Mouse (Mus musculus) spleen, adult 2 months (tissue): Measurements from ENCODE around the gene Anxa6. TPM values are rescaled to one million over a fixed set of nuclear protein-coding genes. Genes with fewer than 3 reads are reported as not detected.
A peak's percentile ranks its signal among the peaks of the same experiment; 100 is the strongest.

Experiments
- DNase-seq, 2 experiments: peaks; one replicate each; pipeline versions ENCODE4 v3.0.0 to v3.0.0-alpha.2; 2012 to 2021; ENCODE audit warnings: low spot score in 2 of 2, low read depth in 1 of 2
- H3K27ac ChIP-seq: fragments of 200-500 bp; 2 replicates; pipeline ENCODE4 v1.5.1; 2012; ENCODE audit warnings: low read length, inconsistent platforms; ENCODE audit not compliant: insufficient read depth
- H3K27me3 ChIP-seq: fragments of 200-500 bp; 2 replicates; pipeline ENCODE4 v1.6.1; 2012; ENCODE audit warnings: mild to moderate bottlenecking, moderate library complexity, low read length, inconsistent platforms; ENCODE audit not compliant: control insufficient read depth, insufficient read depth
- H3K36me3 ChIP-seq: fragments of 200-500 bp; 2 replicates; pipeline ENCODE4 v1.6.1; 2012; ENCODE audit warnings: mild to moderate bottlenecking, low read length, inconsistent platforms; ENCODE audit not compliant: control insufficient read depth, insufficient read depth
- H3K4me1 ChIP-seq: fragments of 200-500 bp; 2 replicates; pipeline ENCODE4 v1.6.1; 2011; ENCODE audit warnings: inconsistent platforms; ENCODE audit not compliant: control insufficient read depth, insufficient read depth, insufficient read length
- H3K4me3 ChIP-seq: fragments of 200-500 bp; 2 replicates; pipeline ENCODE4 v1.5.1; 2011; ENCODE audit warnings: mild to moderate bottlenecking, inconsistent platforms; ENCODE audit not compliant: insufficient read depth, insufficient read length; ENCODE audit errors: extremely low read depth
- CTCF ChIP-seq: fragments of 200-500 bp; IDR thresholded peaks from 2 replicates; pipeline ENCODE4 v1.5.1; 2011; ENCODE audit warnings: mild to moderate bottlenecking, inconsistent platforms; ENCODE audit not compliant: insufficient read depth, insufficient read length, insufficient replicate concordance; ENCODE audit errors: extremely low read depth
- POLR2A ChIP-seq: fragments of 200-500 bp; IDR thresholded peaks from 2 replicates; pipeline ENCODE4 v1.6.1; 2011; ENCODE audit warnings: low read depth, low read length, inconsistent platforms
- WGBS: fragments of 180-500 bp; shearing (Covaris S2); methylation state at CpG from one replicate; pipeline ENCODE4 v1.1.7; 2018; 5-methylcytosine and 5-hydroxymethylcytosine counted together
- polyA plus RNA-seq: library from polyadenylated mRNA; depleted of rRNA; stranded (reverse); fragments of >200 nt; gene quantifications from 2 replicates; pipeline ENCODE4 v1.2.3, GENCODE M21; 2012

The Anxa6 gene
- polyA plus RNA-seq, 1 experiment = 104 TPM

DNA sequence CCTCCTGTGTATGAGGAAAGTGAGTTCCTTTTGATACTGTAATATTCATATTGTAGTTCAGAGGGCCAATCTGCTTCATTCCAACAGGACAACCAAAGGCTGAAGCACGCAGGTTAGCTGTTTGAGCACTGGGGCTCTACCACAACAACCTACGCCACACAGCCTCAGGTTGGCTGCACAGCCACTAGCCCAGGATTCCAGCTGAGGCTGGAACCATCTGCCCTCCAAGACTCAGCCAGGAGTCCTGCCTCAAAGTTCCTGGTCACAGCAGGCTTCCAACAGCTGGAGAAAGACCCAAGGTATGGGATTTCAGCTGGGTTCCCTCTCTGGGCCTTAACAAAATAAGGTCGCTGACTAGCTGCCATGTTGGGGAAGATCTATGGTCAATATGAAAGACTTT, 9.7 kb downstream of the Anxa6 start:
- no peak overlapping the region for H3K4me3 ChIP-seq
- 63% methylated on average over 3 of the region's 3 CpGs for WGBS
- H3K27me3 ChIP-seq = no peaks in the 10 kb centered on the region
- H3K36me3 ChIP-seq = peaks cover 10% of the 10 kb centered on the region
- peaks cover 25% of the 10 kb centered on the region; the same call in 1 of the 2 replicates for H3K4me1 ChIP-seq
- no peak for DNase-seq
- TF ChIP-seq POLR2A = no peak
- H3K27ac ChIP-seq = peak overlapping the region; percentile 65

DNA sequence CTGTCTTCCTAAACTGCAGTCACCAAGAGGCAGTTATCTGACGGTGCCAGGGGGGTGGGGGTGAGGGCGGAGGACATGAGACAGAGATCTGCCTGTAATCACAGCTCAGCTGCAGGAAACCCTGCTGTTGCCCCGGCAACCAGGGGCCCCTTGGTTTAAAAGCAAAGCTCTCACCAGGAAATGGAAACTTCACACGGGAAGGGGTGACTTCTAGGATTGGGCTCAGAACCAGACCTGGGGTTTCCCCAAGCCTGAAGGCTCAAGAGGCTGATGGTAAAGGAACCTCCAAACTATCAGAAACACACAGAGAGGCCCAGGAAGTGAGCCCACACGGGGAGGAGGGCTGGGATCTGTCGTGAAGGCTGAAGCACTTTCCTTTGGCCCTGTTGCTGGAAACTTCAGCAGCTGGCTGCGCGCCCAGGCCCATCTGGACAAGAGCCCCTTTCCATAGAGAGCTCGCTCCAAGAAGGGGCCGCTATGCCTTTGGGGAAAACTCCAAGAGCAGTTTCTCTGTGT, 10.1 kb downstream of the Anxa6 start:
- Histone ChIP-seq H3K27me3 (no peaks in the 10 kb centered on the region), H3K4me1 (peaks cover 22% of the 10 kb centered on the region; the same call in 1 of the 2 replicates), H3K4me3 (no peak overlapping the region), H3K36me3 (peaks cover 10% of the 10 kb centered on the region), H3K27ac (peak overlapping the region; percentile 65)
- peak; percentile 85 to 94 for DNase-seq
- TF ChIP-seq CTCF (no peak), POLR2A (no peak)
- WGBS = 6% methylated on average over 10 of the region's 10 CpGs

DNA sequence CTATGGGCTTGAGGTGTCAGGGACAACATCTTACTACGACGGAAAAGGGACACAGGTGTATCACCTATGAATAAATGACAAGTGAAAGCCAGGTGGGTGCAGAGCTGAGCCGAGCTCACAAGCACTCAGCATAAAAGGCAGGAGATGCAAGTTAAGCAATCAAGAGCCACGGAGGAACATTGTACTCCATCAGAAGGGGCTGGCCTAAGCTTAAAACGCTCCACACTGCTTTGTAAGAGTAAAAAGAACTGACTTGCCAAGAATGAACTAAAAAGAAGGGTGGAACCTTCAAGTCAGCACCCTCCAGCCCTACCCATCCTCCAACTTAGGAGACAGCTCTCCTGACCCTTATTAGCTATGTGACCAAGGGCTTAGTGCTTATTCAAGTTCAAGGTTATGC, 10.7 kb downstream of the Anxa6 start:
- TF ChIP-seq CTCF (no peak), POLR2A (no peak)
- peak overlapping the region; percentile 51 for H3K27ac ChIP-seq
- peaks cover 22% of the 10 kb centered on the region; the same call in 1 of the 2 replicates for H3K4me1 ChIP-seq
- no peak overlapping the region for H3K4me3 ChIP-seq
- no peak for DNase-seq
- peaks cover 11% of the 10 kb centered on the region for H3K36me3 ChIP-seq
- WGBS = 45% methylated on average over 5 of the region's 5 CpGs
- H3K27me3 ChIP-seq = no peaks in the 10 kb centered on the region

DNA sequence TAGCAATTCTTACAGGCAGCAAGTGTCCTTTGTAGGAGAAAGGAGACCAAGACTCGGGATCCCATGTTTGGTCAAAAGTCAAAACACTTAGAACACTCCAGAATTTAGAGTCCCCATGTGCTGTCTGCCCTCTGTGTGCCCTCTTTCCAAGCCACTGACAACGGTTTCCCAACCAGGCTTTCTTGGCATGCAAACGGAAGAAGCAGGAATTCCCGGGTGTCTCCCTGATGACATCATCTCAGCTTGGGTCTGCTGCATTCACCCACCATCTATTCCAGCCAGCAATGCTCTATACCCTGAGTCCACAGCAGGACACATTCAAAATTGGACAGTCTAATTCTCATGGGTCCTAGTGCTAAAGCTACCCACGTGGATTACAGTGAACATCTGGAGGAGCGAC, 11.4 kb downstream of the Anxa6 start:
- H3K27ac ChIP-seq = 0 out of 2 replicates have a peak overlapping the region, but pooled peaks have one; percentile 2
- H3K27me3 ChIP-seq = no peaks in the 10 kb centered on the region
- peaks cover 22% of the 10 kb centered on the region; the same call in 1 of the 2 replicates for H3K4me1 ChIP-seq
- TF ChIP-seq CTCF = no peak
- no peak overlapping the region for H3K4me3 ChIP-seq
- DNase-seq = no peak
- H3K36me3 ChIP-seq = peaks cover 11% of the 10 kb centered on the region
- 80% methylated on average over 6 of the region's 6 CpGs for WGBS

DNA sequence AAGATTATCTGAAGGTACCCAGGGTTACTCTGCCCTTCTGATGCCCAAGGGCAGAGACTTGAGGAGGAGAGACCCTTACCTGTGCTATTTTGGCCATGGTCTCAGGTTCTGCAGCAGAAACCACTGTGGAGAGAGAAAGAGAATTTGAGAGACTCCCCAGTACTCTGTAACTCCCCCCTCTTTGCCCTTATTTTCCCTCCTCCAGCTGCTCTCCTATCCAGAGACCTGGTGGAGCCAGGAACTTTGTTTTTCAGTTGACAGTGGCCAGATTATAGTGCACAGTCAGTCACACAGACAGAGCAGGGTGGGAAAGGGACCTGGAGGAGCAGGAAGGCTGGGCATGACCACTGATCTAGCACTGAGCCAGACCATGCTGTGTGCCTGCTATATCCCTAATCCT, 11.8 kb downstream of the Anxa6 start:
- Histone ChIP-seq H3K36me3 (peaks cover 11% of the 10 kb centered on the region), H3K27ac (no peak overlapping the region), H3K4me3 (no peak overlapping the region), H3K27me3 (no peaks in the 10 kb centered on the region), H3K4me1 (peaks cover 21% of the 10 kb centered on the region; the same call in 1 of the 2 replicates)
- DNase-seq = no peak
- TF ChIP-seq CTCF = no peak
- TF ChIP-seq POLR2A = no peak

DNA sequence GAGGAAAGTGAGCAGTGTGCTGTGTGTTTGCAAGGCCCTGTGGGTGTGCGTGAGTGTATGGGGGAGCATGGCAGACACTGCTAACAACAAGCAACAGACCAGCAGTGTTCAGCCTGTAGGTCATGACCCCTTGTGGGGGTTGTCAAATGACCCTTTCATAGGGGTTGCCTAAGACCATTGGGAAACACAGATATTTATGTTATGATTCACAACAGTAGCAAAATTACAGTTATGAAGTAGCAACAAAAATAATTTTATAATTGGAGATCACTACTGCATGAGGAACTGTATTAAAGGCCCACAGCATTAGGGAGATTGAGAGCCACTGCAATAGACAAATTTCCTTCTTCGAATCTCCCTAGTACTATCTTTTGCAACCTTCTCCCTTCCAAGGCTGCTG, 13.5 kb downstream of the Anxa6 start:
- Histone ChIP-seq H3K4me1 (peaks cover 20% of the 10 kb centered on the region; the same call in 1 of the 2 replicates), H3K4me3 (no peak overlapping the region), H3K27me3 (no peaks in the 10 kb centered on the region), H3K27ac (no peak overlapping the region), H3K36me3 (peaks cover 13% of the 10 kb centered on the region)
- DNase-seq = no peak
- TF ChIP-seq POLR2A = no peak
- no peak for TF ChIP-seq CTCF
- WGBS = 92% methylated on average over 2 of the region's 2 CpGs

DNA sequence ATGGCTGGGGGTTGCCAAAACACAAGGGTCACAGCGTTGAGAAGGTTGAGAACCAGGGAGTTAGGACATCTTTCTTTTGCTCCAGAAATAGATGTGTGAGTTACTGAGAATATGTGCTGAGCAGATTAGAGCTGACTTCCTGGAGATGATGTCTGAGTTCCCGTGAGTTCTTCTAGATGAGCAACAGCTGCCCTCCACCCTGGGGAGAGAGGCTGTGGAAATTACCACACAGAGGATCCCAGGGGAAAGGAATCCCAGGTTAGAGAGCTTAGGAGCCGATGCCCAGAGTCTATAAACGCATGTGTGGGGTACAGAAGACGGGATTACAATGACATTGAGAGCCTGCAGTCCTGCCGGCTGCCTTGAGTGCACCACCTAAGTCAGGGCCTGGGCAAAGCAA, 15.2 kb downstream of the Anxa6 start:
- Histone ChIP-seq H3K4me3 (no peak overlapping the region), H3K4me1 (peaks cover 13% of the 10 kb centered on the region; the same call in 1 of the 2 replicates), H3K27ac (no peak overlapping the region), H3K36me3 (peaks cover 24% of the 10 kb centered on the region), H3K27me3 (no peaks in the 10 kb centered on the region)
- TF ChIP-seq POLR2A (no peak), CTCF (no peak)
- DNase-seq = no peak
- 74% methylated on average over 6 of the region's 6 CpGs for WGBS
